Mouse (Mus musculus): ENCODE measurements around the gene Xlr4c.
A peak's percentile ranks its signal among the peaks of the same experiment; 100 is the strongest.
"Not testable (repeated sequence)": the region's sequence is repeated elsewhere in the genome, so short reads cannot be mapped to it uniquely, and the experiment has no call there.

The Xlr4c gene

DNA sequence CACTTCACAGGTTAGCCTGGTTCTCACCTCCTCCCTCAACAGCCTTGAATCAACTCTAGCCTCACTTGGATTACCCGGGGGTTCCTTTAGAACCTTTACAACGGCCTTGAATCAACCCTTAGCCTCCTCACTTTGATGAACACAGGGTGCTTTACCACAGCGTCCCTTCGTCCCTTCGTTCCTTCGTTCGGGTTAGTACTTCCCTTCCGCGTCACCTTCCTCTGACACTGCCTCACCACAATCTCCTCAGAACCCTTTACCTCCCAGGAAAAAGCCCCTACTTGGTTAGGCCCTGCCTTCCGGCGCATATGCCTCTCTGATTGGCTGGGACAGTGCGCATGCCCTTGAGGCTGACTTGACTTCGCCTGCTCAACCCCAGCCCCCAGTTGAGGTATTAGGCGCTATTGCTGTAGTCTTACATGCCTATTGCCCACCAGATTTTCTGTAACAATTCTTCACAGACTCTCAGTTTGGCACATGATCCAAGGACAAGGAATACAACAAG is at the start of gene Xlr4c:
Gene Xlr4c (minus strand): TSS at position 310 of the 505 bp plus-strand sequence.
- DNase-seq (ENCODE audit: low read depth, low spot score): not testable (repeated sequence)

DNA sequence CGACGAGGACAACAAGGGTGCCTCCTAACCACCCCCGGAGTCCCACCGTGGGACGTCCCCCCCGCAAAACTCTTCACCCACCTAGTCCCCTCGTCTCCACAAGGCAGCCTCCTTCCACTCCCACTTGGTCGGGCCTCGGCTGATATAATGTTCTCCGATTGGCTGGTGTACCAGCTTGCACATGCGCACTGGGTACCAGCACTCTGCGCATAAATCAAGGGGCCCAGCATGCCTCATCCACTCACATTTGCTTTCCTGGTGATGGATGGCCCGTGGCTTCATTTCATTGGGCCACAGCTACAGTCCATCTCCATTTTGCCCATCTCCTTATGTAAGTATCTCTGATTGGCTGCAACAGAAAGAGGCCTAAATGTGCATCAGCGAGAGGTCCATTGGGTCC is 22.3 kb upstream of the Xlr4c start, which contains the start of gene Xlr3c:
Gene Xlr3c (minus strand): TSS at position 121 of the 400 bp plus-strand sequence.
- DNase-seq (ENCODE audit: low read depth, low spot score): not testable (repeated sequence)

DNA sequence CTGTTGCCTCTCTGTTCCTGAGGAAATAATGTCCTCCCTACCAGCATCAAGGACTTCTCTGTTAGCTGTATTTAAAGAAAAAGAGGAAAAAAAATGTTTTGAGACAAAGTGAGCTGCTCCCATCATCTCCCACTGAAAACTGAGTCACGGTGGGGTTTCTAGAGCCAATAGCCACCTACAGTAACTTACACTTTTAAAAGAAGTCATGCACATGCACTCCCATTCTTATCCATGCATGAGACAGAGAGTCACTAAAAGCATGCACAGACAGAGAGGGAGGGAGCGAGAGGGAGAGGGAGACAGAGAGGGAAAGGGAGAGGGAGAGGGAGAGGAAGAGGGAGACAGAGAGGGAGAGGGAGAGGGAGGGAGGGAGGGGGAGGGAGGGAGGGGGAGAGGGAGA is 19.5 kb upstream of the Xlr4c start:
- DNase-seq (ENCODE audit: low read depth, low spot score): not testable (repeated sequence)

DNA sequence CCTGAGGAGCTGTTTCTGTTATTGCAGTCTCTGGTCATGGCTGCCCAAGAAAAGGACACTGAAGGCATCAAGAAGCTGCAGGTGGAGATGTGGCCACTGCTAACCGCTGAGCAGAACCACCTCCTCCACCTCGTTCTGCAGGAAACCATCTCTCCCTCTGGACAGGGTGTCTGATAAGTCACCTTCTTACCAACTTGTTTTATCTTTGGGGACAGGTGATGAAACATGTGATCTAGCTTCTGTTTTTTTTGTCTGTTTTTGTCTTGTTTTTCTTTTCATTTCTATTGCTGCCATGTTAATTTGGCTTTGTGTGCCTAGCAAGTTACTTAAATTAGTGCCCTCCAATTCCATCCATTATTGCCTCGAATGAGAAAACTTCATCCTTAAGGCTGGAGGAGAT is 13.6 kb downstream of the Xlr4c start:
- no peak for DNase-seq (ENCODE audit: low read depth, low spot score)

DNA sequence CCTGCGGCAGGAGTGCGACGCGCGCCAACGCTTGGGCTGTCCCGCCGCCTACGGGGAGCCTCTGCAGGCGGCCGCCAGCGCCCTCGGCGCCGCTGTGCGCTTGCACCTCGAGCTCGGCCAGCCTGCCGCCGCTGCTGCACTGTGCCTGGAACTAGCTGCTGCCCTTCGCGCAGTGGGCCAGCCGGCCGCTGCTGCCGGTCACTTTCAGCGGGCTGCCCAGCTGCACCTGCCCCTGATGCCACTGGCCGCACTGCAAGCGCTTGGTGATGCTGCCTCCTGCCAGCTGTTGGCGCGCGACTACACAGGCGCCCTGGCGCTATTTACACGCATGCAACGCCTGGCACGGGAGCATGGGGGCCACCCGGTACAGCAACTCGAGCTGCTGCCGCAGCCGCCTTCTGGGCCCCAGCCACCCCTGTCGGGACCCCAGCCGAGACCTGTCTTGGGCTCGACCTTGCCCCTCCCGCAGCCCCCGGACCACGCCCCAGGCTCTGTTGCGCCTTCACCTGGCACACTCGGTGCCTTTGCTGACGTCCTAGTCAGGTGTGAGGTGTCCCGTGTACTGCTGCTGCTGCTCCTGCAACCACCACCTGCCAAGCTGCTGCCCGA is 14.2 kb downstream of the Xlr4c start:
- DNase-seq (ENCODE audit: low read depth, low spot score): no peak

DNA sequence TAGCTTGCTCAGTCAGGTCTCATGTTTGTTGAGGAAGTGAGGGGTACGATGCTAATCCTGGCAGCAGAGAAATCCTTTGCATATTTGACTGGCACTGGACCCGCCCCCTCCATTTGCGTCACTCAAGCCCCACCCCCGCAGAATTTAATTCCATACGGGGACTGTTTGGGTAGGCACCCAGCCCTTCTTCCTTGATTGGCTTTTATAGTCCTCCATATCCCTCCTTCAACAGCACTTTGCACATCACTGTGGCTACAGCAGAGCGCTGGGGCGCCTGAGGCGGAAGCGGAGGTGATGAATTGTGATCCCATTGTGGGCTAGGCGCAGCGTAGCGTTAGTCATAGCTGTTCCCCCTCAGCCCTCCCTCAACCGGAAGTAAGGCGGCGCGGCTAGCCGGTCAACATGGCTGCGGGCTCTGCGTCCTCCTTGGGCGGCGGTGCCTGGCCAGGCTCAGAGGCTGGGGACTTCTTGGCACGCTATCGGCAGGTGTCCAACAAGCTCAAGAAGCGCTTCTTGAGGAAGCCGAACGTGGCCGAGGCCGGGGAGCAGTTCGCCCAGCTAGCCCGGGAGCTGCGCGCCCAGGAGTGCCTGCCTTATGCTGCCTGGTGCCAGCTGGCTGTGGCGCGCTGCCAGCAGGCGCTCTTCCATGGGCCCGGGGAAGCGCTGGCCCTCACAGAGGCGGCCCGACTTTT is 14.9 kb downstream of the Xlr4c start, which contains the start of gene F8a:
Gene F8a (plus strand): TSS at position 378 of the 692 bp plus-strand sequence.
- peak; percentile 46 for DNase-seq (ENCODE audit: low read depth, low spot score)

DNA sequence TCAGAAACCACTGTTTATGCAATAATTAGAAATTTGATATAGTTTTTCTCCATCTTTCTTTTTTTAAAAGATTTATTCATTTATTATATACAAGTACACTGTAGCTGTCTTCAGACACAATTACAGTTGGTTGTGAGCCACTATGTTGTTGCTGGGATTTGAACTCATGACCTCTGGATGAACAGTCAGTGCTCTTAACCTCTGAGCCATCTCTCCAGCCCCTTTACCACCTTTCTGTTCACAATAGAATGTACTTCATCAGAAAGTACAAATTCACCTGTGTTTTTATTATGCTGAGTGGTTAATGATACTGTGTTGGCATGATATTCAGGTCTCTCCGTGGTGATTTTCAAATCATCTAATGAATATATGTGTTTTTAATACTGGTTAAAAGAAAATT is 17.6 kb downstream of the Xlr4c start:
- no peak for DNase-seq (ENCODE audit: low read depth, low spot score)

DNA sequence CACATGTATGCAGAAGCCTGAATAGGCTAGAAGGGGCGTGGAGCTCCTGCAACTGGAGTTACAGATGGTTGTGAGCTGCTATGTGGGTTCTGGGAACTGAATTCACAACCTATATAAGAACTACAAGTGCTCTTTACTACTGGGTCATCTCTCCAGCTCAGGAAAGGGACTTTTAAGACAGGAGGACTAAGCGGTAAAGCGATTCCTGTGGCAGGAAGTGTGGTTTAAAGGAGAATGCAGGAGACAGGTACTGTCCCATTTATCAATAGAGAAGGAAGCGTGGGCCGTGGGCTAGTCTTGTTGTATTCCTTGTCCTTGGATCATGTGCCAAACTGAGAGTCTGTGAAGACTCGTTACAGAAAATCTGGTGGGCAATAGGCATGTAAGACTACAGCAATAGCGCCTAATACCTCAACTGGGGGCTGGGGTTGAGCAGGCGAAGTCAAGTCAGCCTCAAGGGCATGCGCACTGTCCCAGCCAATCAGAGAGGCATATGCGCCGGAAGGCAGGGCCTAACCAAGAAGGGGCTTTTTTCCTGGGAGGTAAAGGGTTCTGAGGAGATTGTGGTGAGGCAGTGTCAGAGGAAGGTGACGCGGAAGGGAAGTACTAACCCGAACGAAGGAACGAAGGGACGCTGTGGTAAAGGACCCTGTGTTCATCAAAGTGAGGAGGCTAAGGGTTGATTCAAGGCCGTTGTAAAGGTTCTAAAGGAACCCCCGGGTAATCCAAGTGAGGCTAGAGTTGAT is 28.9 kb downstream of the Xlr4c start, which contains the start of gene Xlr4b:
Gene Xlr4b (plus strand): TSS at position 515 of the 746 bp plus-strand sequence.
- not testable (repeated sequence) for DNase-seq (ENCODE audit: low read depth, low spot score)

DNA sequence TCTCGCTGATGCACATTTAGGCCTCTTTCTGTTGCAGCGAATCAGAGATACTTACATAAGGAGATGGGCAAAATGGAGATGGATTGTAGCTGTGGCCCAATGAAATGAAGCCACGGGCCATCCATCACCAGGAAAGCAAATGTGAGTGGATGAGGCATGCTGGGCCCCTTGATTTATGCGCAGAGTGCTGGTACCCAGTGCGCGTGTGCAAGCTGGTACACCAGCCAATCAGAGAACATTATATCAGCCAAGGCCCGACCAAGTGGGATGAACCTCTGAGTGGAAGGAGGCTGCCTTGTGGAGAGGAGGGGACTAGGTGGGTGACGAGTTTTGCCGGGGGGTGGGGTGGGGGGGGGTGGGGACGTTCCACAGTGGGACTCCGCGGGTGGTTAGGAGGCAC is 51.0 kb downstream of the Xlr4c start, which contains the start of gene Xlr3b:
Gene Xlr3b (plus strand): TSS at position 274 of the 400 bp plus-strand sequence.
- not testable (repeated sequence) for DNase-seq (ENCODE audit: low read depth, low spot score)

Data from embryo, embryonic 11.5 days (tissue).